Mouse (Mus musculus) G1E (cell line): ENCODE data around the gene Actr1a. TPM values are rescaled to one million over a fixed set of nuclear protein-coding genes. Genes with fewer than 3 reads are reported as not detected.

Experiments used
- ATAC-seq: 2 replicates; pipeline ENCODE4 v1.8.0; 2016; ENCODE audit warnings: mild to moderate bottlenecking; ENCODE audit not compliant: insufficient number of reproducible peaks, poor library complexity, low FRiP score, severe bottlenecking; ENCODE audit errors: extremely low read depth
- DNase-seq: peaks from one replicate; pipeline ENCODE4 v3.0.0; 2012; ENCODE audit warnings: low spot score
- H3K27me3 ChIP-seq: 2 replicates; pipeline ENCODE4 v1.6.1; 2012; ENCODE audit warnings: mild to moderate bottlenecking, low read length, inconsistent platforms; ENCODE audit not compliant: insufficient read depth
- H3K36me3 ChIP-seq: replicated peaks from 2 replicates; pipeline ENCODE3; 2012; ENCODE audit warnings: mild to moderate bottlenecking, inconsistent platforms
- H3K4me1 ChIP-seq: 2 replicates; pipeline ENCODE4 v1.6.1; 2012; ENCODE audit warnings: low read depth, low read length, inconsistent platforms, mixed read lengths; ENCODE audit not compliant: insufficient read depth
- H3K4me3 ChIP-seq: 2 replicates; pipeline ENCODE4 v1.5.1; 2012; ENCODE audit warnings: low read depth, mild to moderate bottlenecking, inconsistent platforms, low read length, moderate library complexity, mixed read lengths
- H3K9me3 ChIP-seq: replicated peaks from 2 replicates; pipeline ENCODE4 v1.6.1; 2012; ENCODE audit warnings: inconsistent platforms
- CTCF ChIP-seq: IDR thresholded peaks from 2 replicates; pipeline ENCODE4 v1.5.1; 2012; ENCODE audit warnings: low read depth, low read length, inconsistent platforms, mixed read lengths
- GATA1 ChIP-seq: IDR thresholded peaks from 2 replicates; pipeline ENCODE4 v1.6.1; 2012; ENCODE audit warnings: borderline replicate concordance, low read length, inconsistent platforms, mixed read lengths
- GATA2 ChIP-seq: IDR thresholded peaks from 2 replicates; pipeline ENCODE4 v1.6.1; 2012; ENCODE audit warnings: low read depth, low read length, inconsistent platforms, borderline replicate concordance
- POLR2AphosphoS5 ChIP-seq: IDR thresholded peaks from 2 replicates; pipeline ENCODE4 v1.6.1; 2012; ENCODE audit warnings: low read depth, low read length, inconsistent platforms; ENCODE audit not compliant: insufficient replicate concordance
- TAL1 ChIP-seq: conservative IDR thresholded peaks from 2 replicates; pipeline ENCODE4 v1.6.1; 2012; ENCODE audit warnings: low read depth, low read length, inconsistent platforms, mixed read lengths
- polyA plus RNA-seq: library from polyadenylated mRNA; stranded (reverse); fragments of >175 nt; gene quantifications from 2 replicates; pipeline ENCODE4 v1.2.3, GENCODE M21; 2012
- total RNA-seq, 2 experiments: library from RNA; stranded (forward) in 1 of 2; stranded (reverse) in 1 of 2; fragments of 200-1000 nt in 1 of 2; fragments of >200 nt in 1 of 2; fragmentation: Nextera tagmentation in 1 of 2; gene quantifications; 2 replicates each; pipeline ENCODE4 v1.2.3; 2014 to 2017

Actr1a gene
- total and polyA plus RNA-seq, 3 experiments, result 24.3 to 92.4 (median 84.5) TPM

DNA sequence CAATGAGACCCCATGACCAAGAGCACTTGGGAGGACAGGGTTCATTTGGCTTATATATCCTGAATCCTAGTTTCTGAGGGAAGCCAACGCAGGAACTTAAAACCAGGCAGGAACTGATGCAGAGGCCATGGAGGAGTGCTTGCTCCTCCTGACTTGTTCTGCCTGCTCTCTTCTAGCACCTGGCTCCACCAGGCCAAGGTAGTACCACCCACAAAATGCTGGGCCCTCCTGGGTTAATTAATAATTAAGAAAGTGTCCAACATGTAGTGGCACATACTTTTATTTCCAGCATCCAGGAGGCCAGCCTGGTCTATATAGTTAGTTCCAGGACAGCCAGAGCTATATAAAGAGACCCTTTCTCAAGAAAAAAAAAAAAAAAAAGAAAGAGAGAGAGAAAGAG, 8.5 kb upstream of the Actr1a start:
- Histone ChIP-seq H3K4me3 (no peak overlapping the region), H3K27me3 (no peaks in the 10 kb centered on the region), H3K9me3 (no peaks in the 10 kb centered on the region), H3K36me3 (peaks cover 84% of the 10 kb centered on the region), H3K4me1 (peaks cover 10% of the 10 kb centered on the region)
- DNase-seq (no peak), ATAC-seq (no peak)
- TF ChIP-seq GATA2, result no peak

DNA sequence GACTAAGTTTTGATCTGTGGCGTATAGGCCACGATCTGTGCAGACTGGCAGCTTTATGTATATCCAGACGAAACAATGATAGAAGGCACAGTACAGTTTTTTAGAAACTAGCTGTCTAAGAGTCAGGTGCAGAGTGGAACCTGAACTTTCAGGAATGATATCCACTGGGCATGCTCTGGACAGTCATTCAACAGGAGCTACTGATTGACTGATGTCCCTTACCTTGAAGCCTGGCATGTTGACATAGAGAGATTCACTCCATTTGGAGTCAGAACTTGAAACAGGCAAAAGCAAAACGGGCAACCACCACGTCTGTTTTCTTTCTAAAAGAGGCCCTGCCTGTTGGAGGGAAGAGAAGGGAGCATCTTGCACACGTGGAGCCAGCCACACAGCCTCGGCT, 5.0 kb upstream of the Actr1a start:
- H3K9me3 ChIP-seq, result no peaks in the 10 kb centered on the region
- no peaks in the 10 kb centered on the region for H3K27me3 ChIP-seq
- DNase-seq, result no peak
- ATAC-seq, result no peak
- peaks cover 55% of the 10 kb centered on the region for H3K36me3 ChIP-seq
- peaks cover 22% of the 10 kb centered on the region for H3K4me1 ChIP-seq
- TF ChIP-seq GATA1 (no peak), TAL1 (no peak), CTCF (no peak), GATA2 (no peak), POLR2AphosphoS5 (no peak)
- no peak overlapping the region for H3K4me3 ChIP-seq

DNA sequence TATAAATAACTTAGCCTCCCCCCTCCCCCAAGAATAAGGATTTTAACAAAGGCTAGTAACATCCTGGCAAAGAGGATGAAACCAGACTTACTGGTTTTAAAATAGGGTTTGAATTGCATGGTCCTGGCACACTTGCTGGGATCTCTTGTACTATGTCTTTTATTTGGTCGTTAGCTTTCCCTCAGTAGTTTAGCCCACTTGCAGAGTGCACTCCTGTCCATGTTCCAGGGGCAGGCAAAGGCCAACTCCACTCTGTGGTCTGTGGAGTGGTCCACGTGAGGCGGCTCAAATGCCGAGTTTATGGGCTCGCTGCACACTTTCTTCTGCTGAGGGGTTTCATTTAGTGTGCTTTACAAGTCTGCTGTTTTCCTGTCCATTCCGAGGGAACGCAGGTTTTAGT, 4.3 kb upstream of the Actr1a start:
- ATAC-seq (no peak), DNase-seq (no peak)
- TF ChIP-seq TAL1 (no peak), GATA1 (no peak), CTCF (no peak), POLR2AphosphoS5 (no peak), GATA2 (no peak)
- Histone ChIP-seq H3K36me3 (peaks cover 48% of the 10 kb centered on the region), H3K9me3 (no peaks in the 10 kb centered on the region), H3K4me1 (peaks cover 22% of the 10 kb centered on the region), H3K4me3 (no peak overlapping the region), H3K27me3 (no peaks in the 10 kb centered on the region)

DNA sequence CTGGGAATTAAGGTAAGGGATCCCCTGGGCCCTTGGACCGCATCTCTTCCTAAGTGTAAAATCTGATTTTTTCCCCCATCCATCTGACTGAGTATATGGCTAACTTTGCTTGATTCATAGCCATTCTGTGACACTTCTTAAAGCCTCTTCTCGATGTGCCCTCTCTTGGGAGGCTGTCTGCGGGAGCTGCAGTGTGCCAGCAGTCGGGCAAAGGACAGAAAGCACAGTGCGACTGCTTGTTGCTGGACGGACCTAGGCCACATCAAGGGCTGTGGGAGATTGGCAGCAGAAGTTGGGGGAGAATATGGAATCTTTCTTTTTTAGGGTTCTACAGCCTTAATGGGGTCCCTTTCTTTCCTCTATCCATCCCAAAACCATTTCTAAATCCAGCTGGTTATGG, 3.8 kb upstream of the Actr1a start:
- Histone ChIP-seq H3K4me3 (no peak overlapping the region), H3K36me3 (peaks cover 43% of the 10 kb centered on the region), H3K27me3 (no peaks in the 10 kb centered on the region), H3K4me1 (peaks cover 25% of the 10 kb centered on the region), H3K9me3 (no peaks in the 10 kb centered on the region)
- ATAC-seq (no peak), DNase-seq (no peak)
- TF ChIP-seq CTCF, result no peak
- no peak for TF ChIP-seq TAL1
- no peak for TF ChIP-seq POLR2AphosphoS5
- no peak for TF ChIP-seq GATA2
- no peak for TF ChIP-seq GATA1

DNA sequence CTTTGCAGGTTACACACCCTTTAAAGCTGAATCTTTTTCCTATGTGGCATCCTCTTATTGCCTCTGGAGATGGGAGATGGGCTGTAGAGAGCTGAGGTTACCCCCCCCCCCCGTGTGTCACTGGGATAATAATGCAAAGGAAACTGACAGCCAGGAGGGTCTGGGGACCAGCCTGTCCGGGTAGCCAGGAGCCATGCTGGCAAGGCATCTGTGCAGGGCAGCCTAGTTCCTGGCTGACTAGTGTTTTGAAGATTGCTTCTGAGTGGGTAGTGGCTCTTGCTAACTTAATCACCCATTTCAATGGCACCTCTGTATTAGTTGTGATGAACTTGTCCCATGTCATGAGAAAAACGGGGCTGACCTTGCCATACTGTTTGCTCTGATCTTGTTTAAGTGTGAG, 2.9 kb upstream of the Actr1a start:
- Histone ChIP-seq H3K27me3 (no peaks in the 10 kb centered on the region), H3K4me1 (peaks cover 35% of the 10 kb centered on the region), H3K9me3 (no peaks in the 10 kb centered on the region), H3K4me3 (no peak overlapping the region), H3K36me3 (peaks cover 36% of the 10 kb centered on the region)
- no peak for ATAC-seq
- TF ChIP-seq TAL1 (no peak), GATA2 (no peak), GATA1 (no peak), POLR2AphosphoS5 (no peak), CTCF (no peak)
- no peak for DNase-seq

DNA sequence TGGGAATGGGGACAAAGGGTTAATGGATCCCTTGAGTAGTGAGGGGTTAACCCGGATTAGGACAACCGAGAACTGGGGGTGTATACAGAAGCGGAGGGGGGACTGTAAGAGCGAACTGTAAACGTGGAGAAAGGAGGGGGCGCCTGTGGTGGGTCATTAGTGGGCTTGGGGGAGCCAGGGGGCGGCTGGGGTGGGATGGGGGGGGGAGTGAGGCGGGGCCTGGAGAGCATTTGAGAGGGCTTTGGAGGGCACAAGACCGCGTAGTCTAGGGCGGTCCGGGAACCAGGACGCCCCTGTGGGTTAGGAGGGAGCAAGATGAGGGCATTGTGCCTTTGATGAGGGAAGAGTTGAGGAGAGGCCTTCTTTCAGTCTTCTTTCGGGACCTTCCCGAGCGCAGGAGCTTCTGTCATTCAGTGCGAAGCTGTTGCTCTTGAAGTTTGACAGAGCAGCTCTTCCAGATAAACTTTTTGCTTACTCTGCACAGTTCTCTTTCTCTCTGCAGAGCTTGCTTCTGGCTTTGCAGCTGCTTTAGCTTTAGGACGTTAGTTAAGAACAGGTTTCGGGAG, 2.0 kb upstream of the Actr1a start:
- ATAC-seq, result no peak
- Histone ChIP-seq H3K4me1 (peaks cover 37% of the 10 kb centered on the region), H3K9me3 (no peaks in the 10 kb centered on the region), H3K27me3 (no peaks in the 10 kb centered on the region), H3K36me3 (peaks cover 31% of the 10 kb centered on the region), H3K4me3 (peak overlapping the region; percentile 89)
- TF ChIP-seq POLR2AphosphoS5 (no peak), GATA1 (no peak), GATA2 (no peak), CTCF (no peak), TAL1 (no peak)
- peak; percentile 11 for DNase-seq
